In genomic region chr5:122849521-122850318, GRCm38 (mm10) we compare ENCODE assay signal across 8 mouse cellular contexts. TPM values are rescaled to one million over a fixed set of nuclear protein-coding genes. Genes with fewer than 3 reads are reported as not detected.
DNase-seq lines count a peak whose midpoint lies in the region; ATAC-seq lines count a peak whose summit lies in the region.

Gene Rnf34, plus strand, starts transcription at chr5:122850048.

- DNase-seq in CD4-positive, CD25-positive, alpha-beta regulatory T cell, adult 2 months (ENCODE audit: low read depth, low spot score): peak; percentile 99
- peak; percentile 64 for DNase-seq in fat pad, adult 2 months (ENCODE audit: extremely low read depth, low read depth, low spot score)
- DNase-seq in kidney, postnatal 10 days: peak; percentile 99
- DNase-seq in natural killer cell, adult 2 months (ENCODE audit: low spot score in 2 of 2): peak; percentile 95 to 97

- H3K9ac ChIP-seq in heart, embryonic 13.5 days: peak within 1 kb of the TSS; percentile 99
- peak within 1 kb of the TSS; percentile 97 for H3K9ac ChIP-seq in liver, embryonic 12.5 days
- H3K9ac ChIP-seq in stomach, embryonic 15.5 days: peak within 1 kb of the TSS; percentile 96

- H3K4me3 ChIP-seq in brown adipose tissue, adult 24 weeks (ENCODE audit: insufficient read depth, low read depth, low read length): peak within 1 kb of the TSS; percentile 76
- peak within 1 kb of the TSS; percentile 96 for H3K4me3 ChIP-seq in heart, embryonic 13.5 days
- peak within 1 kb of the TSS; percentile 96 for H3K4me3 ChIP-seq in liver, embryonic 12.5 days
- peak within 1 kb of the TSS; percentile 97 for H3K4me3 ChIP-seq in stomach, embryonic 15.5 days (replicated peaks)

- 2% methylated on average over 59 of the region's 61 CpGs for WGBS in heart, embryonic 13.5 days
- WGBS in liver, embryonic 12.5 days (ENCODE audit: insufficient replicate concordance): 2% methylated on average over 61 of the region's 61 CpGs
- under 1% methylated on average over 59 of the region's 61 CpGs for WGBS in stomach, embryonic 15.5 days

- H3K4me2 ChIP-seq in heart, embryonic 13.5 days: peak within 1 kb of the TSS; percentile 95
- peak within 1 kb of the TSS; percentile 93 for H3K4me2 ChIP-seq in liver, embryonic 12.5 days
- peak within 1 kb of the TSS; percentile 91 for H3K4me2 ChIP-seq in stomach, embryonic 15.5 days

- peak; percentile 97 for ATAC-seq in heart, embryonic 13.5 days (ENCODE audit: extremely low read depth, insufficient number of reproducible peaks, low FRiP score, low TSS enrichment)
- ATAC-seq in liver, embryonic 12.5 days: peak; percentile 99
- ATAC-seq in stomach, embryonic 15.5 days (ENCODE audit: insufficient read depth, low FRiP score, low read depth): peak; percentile 99

- H3K36me3 ChIP-seq in heart, embryonic 13.5 days: no peaks in the 10 kb centered on the region
- H3K36me3 ChIP-seq in liver, embryonic 12.5 days: no peaks in the 10 kb centered on the region
- no peaks in the 10 kb centered on the region for H3K36me3 ChIP-seq in stomach, embryonic 15.5 days

- H3K27ac ChIP-seq in brown adipose tissue, adult 24 weeks (replicated peaks; ENCODE audit: low read depth, low read length): peak within 1 kb of the TSS; percentile 82
- peak within 1 kb of the TSS; percentile 96 for H3K27ac ChIP-seq in heart, embryonic 13.5 days (replicated peaks)
- H3K27ac ChIP-seq in liver, embryonic 12.5 days: peak within 1 kb of the TSS; percentile 92
- H3K27ac ChIP-seq in stomach, embryonic 15.5 days: peak within 1 kb of the TSS; percentile 93

- H3K27me3 ChIP-seq in heart, embryonic 13.5 days (replicated peaks): no peaks in the 10 kb centered on the region
- H3K27me3 ChIP-seq in liver, embryonic 12.5 days (replicated peaks): no peaks in the 10 kb centered on the region
- H3K27me3 ChIP-seq in stomach, embryonic 15.5 days (replicated peaks): no peaks in the 10 kb centered on the region

- no peaks in the 10 kb centered on the region for H3K9me3 ChIP-seq in heart, embryonic 13.5 days
- H3K9me3 ChIP-seq in liver, embryonic 12.5 days (replicated peaks): no peaks in the 10 kb centered on the region
- no peaks in the 10 kb centered on the region for H3K9me3 ChIP-seq in stomach, embryonic 15.5 days

- H3K4me1 ChIP-seq in brown adipose tissue, adult 24 weeks (ENCODE audit: control insufficient read depth, insufficient read depth, insufficient read length, low read length): peaks cover 7% of the 10 kb centered on the region
- H3K4me1 ChIP-seq in heart, embryonic 13.5 days: peaks cover 29% of the 10 kb centered on the region
- peaks cover 33% of the 10 kb centered on the region for H3K4me1 ChIP-seq in liver, embryonic 12.5 days
- peaks cover 10% of the 10 kb centered on the region; the same call in 1 of the 2 replicates for H3K4me1 ChIP-seq in stomach, embryonic 15.5 days

RNA-seq across cellular contexts. Expression of gene Rnf34, which starts in this region (rescaled TPM):
- polyA plus RNA-seq in brown adipose tissue, adult 24 weeks (2012; ENCODE audit: insufficient read depth, insufficient read length, missing spikeins): 8.8 and 12.4 TPM in 2 replicates
- polyA plus RNA-seq in heart, embryonic 13.5 days (2015; fragmentation: Nextera tagmentation; extraction: Ambion mirVana): 26.4 and 29.8 TPM in 2 replicates
- polyA plus RNA-seq in liver, embryonic 12.5 days (2016; fragmentation: Nextera tagmentation; extraction: Ambion mirVana): 14.4 and 14.9 TPM in 2 replicates
- polyA plus RNA-seq in stomach, embryonic 15.5 days (2015; fragmentation: Nextera tagmentation; extraction: Ambion mirVana): 28.4 and 32.7 TPM in 2 replicates

Comparison
In these comparisons a context has a peak if more than half of its experiments do, and no peak if none do; other contexts are left out.
1. Peak in every context shown above with its lines: DNase-seq, ATAC-seq, H3K4me3 ChIP-seq and H3K27ac ChIP-seq.